Mouse (Mus musculus): Measurements from ENCODE around the gene Exosc2.

Exosc2 gene

GRCm38 (mm10) chr2:31727576-31728277 is 57.2 kb downstream of the Exosc2 start:
- no peak for DNase-seq (ENCODE audit: low spot score)

GRCm38 (mm10) chr2:31730640-31731039 is 60.1 kb downstream of the Exosc2 start:
- no peak for DNase-seq (ENCODE audit: low spot score)

All from adipocyte (in vitro differentiated cells).